Mouse (Mus musculus): ENCODE measurements at regions not wholly inside any gene's neighbourhood (a gene's known extent, or its start where the extent isn't known, plus 50 kb on each side); places are given as distances from the start of the nearest gene placed in this dataset.

GRCm38 (mm10) chr7:63313096-63313495, 100.7 kb upstream of the Chrna7 start:
- no peak overlapping the region for H3K4me3 ChIP-seq
- no peaks in the 10 kb centered on the region for H3K4me1 ChIP-seq
- no peak overlapping the region for H3K9ac ChIP-seq
- H3K9me3 ChIP-seq = no peaks in the 10 kb centered on the region
- H3K27me3 ChIP-seq = no peaks in the 10 kb centered on the region
- H3K4me2 ChIP-seq (replicated peaks) = no peak overlapping the region
- ATAC-seq (ENCODE audit: low FRiP score, low read depth) = no peak
- WGBS = 90% methylated on average over 1 of the region's 1 CpGs
- no peaks in the 10 kb centered on the region for H3K36me3 ChIP-seq
- H3K27ac ChIP-seq = no peak overlapping the region

GRCm38 (mm10) chr7:63319594-63319993, 107.2 kb upstream of the Chrna7 start:
- no peak overlapping the region for H3K4me2 ChIP-seq (replicated peaks)
- H3K9ac ChIP-seq = no peak overlapping the region
- peaks cover 8% of the 10 kb centered on the region; the same call in 1 of the 2 replicates for H3K27me3 ChIP-seq
- no peaks in the 10 kb centered on the region for H3K9me3 ChIP-seq
- H3K4me1 ChIP-seq = no peaks in the 10 kb centered on the region
- no peak overlapping the region for H3K27ac ChIP-seq
- no peak overlapping the region for H3K4me3 ChIP-seq
- WGBS = 0% methylated on average over 2 of the region's 2 CpGs
- peak; percentile 28; the same call in 1 of the 2 replicates for ATAC-seq (ENCODE audit: low FRiP score, low read depth)
- H3K36me3 ChIP-seq = no peaks in the 10 kb centered on the region

- no peak for ATAC-seq (ENCODE audit: low FRiP score, low read depth)
- Histone ChIP-seq H3K4me1 (no peaks in the 10 kb centered on the region), H3K27ac (no peak overlapping the region), H3K4me2 (replicated peaks) (no peak overlapping the region), H3K36me3 (no peaks in the 10 kb centered on the region), H3K27me3 (peaks cover 8% of the 10 kb centered on the region; the same call in 1 of the 2 replicates), H3K4me3 (no peak overlapping the region), H3K9ac (no peak overlapping the region), H3K9me3 (no peaks in the 10 kb centered on the region)
- 80% methylated on average over 5 of the region's 5 CpGs for WGBS
These were observed 108.8 kb upstream of the Chrna7 start for GRCm38 (mm10) chr7:63321171-63321570.

- no peak; the same call in 1 of the 2 replicates for ATAC-seq (ENCODE audit: low FRiP score, low read depth)
- H3K27ac ChIP-seq = no peak overlapping the region
- H3K36me3 ChIP-seq = no peaks in the 10 kb centered on the region
- H3K4me1 ChIP-seq = no peaks in the 10 kb centered on the region
- H3K4me2 ChIP-seq (replicated peaks) = no peak overlapping the region
- H3K9me3 ChIP-seq = no peaks in the 10 kb centered on the region
- H3K4me3 ChIP-seq = no peak overlapping the region
- H3K27me3 ChIP-seq = peaks cover 8% of the 10 kb centered on the region; the same call in 1 of the 2 replicates
- no peak overlapping the region for H3K9ac ChIP-seq
- WGBS = 38% methylated on average over 11 of the region's 11 CpGs
These were observed 109.8 kb upstream of the Chrna7 start for GRCm38 (mm10) chr7:63321951-63322710.

GRCm38 (mm10) chr7:63335146-63335545, 109.4 kb upstream of the Otud7a start:
- H3K4me1 ChIP-seq = no peaks in the 10 kb centered on the region
- H3K27me3 ChIP-seq = no peaks in the 10 kb centered on the region
- no peak overlapping the region for H3K4me3 ChIP-seq
- H3K9me3 ChIP-seq = no peaks in the 10 kb centered on the region
- no peak for ATAC-seq (ENCODE audit: low FRiP score, low read depth)
- no peak overlapping the region for H3K27ac ChIP-seq
- H3K4me2 ChIP-seq (replicated peaks) = no peak overlapping the region
- H3K36me3 ChIP-seq = no peaks in the 10 kb centered on the region
- H3K9ac ChIP-seq = no peak overlapping the region
- 26% methylated on average over 1 of the region's 1 CpGs for WGBS

- H3K27ac ChIP-seq = no peak overlapping the region
- H3K4me3 ChIP-seq = no peak overlapping the region
- WGBS = 72% methylated on average over 3 of the region's 3 CpGs
- no peaks in the 10 kb centered on the region for H3K36me3 ChIP-seq
- no peak for ATAC-seq (ENCODE audit: low FRiP score, low read depth)
- H3K4me1 ChIP-seq = no peaks in the 10 kb centered on the region
- H3K9me3 ChIP-seq = no peaks in the 10 kb centered on the region
- no peaks in the 10 kb centered on the region for H3K27me3 ChIP-seq
- H3K4me2 ChIP-seq (replicated peaks) = no peak overlapping the region
- H3K9ac ChIP-seq = no peak overlapping the region
These were observed 108.5 kb upstream of the Otud7a start for GRCm38 (mm10) chr7:63336072-63336471.

- 67% methylated on average over 4 of the region's 4 CpGs for WGBS
- no peak for ATAC-seq (ENCODE audit: low FRiP score, low read depth)
- H3K4me2 ChIP-seq (replicated peaks) = no peak overlapping the region
These were observed 102.8 kb upstream of the Otud7a start for GRCm38 (mm10) chr7:63341716-63342115.

GRCm38 (mm10) chr7:63345671-63346392, 98.7 kb upstream of the Otud7a start:
- Histone ChIP-seq H3K9me3 (no peaks in the 10 kb centered on the region), H3K36me3 (no peaks in the 10 kb centered on the region), H3K27ac (no peak overlapping the region), H3K27me3 (no peaks in the 10 kb centered on the region), H3K4me1 (no peaks in the 10 kb centered on the region), H3K4me3 (no peak overlapping the region), H3K4me2 (replicated peaks) (no peak overlapping the region), H3K9ac (no peak overlapping the region)
- WGBS = 34% methylated on average over 11 of the region's 11 CpGs
- no peak for ATAC-seq (ENCODE audit: low FRiP score, low read depth)

More at GRCm38 (mm10) chr7:63341716-63342115, 102.8 kb upstream of the Otud7a start:
- no peaks in the 10 kb centered on the region for H3K36me3 ChIP-seq
- no peak overlapping the region for H3K4me3 ChIP-seq
- no peaks in the 10 kb centered on the region for H3K27me3 ChIP-seq
- H3K9me3 ChIP-seq = no peaks in the 10 kb centered on the region
- no peak overlapping the region for H3K27ac ChIP-seq
- no peaks in the 10 kb centered on the region for H3K4me1 ChIP-seq
- H3K9ac ChIP-seq = no peak overlapping the region

- no peak for ATAC-seq (ENCODE audit: low FRiP score, low read depth)
- Histone ChIP-seq H3K4me1 (no peaks in the 10 kb centered on the region), H3K9me3 (no peaks in the 10 kb centered on the region), H3K4me3 (no peak overlapping the region), H3K36me3 (no peaks in the 10 kb centered on the region), H3K9ac (no peak overlapping the region), H3K27me3 (no peaks in the 10 kb centered on the region), H3K4me2 (replicated peaks) (no peak overlapping the region), H3K27ac (no peak overlapping the region)
- WGBS = 84% methylated on average over 2 of the region's 2 CpGs
These were observed 98.2 kb upstream of the Otud7a start for GRCm38 (mm10) chr7:63346393-63346730.

All from limb, embryonic 13.5 days (tissue).